Mouse (Mus musculus) lung, postnatal 0 days (tissue): ENCODE results near the gene Grik4.

Source experiments
- CTCF ChIP-seq: IDR thresholded peaks from 2 replicates; pipeline ENCODE4 v1.5.1; 2016; ENCODE audit warnings: antibody characterized with exemption, mild to moderate bottlenecking
- EP300 ChIP-seq: IDR thresholded peaks from 2 replicates; pipeline ENCODE4 v1.6.1; 2016; ENCODE audit warnings: antibody characterized with exemption, mild to moderate bottlenecking, control low read depth

DNA sequence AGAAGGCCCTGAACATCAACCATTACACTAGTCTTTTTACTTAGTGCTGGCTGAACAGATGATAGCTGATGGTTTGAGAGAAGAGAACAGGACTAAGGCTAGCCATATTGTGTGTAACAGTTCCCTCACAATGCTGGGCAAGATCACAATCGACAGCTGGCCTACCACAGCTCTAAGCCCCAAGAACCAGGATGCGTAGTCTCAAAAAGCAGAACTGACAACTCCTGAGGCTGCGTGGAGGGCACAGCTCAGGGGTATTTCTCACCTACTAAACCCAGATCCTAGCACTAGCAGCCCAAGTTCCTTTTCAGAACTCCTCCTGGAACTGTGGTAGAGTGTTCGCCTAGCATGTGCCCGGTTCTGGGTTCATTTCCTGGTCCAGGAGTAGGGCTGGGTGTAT, 475.9 kb downstream of the Grik4 start:
- TF ChIP-seq CTCF: no peak
- no peak for TF ChIP-seq EP300
